Mouse (Mus musculus): ENCODE results near the gene Rbm4. TPM values are rescaled to one million over a fixed set of nuclear protein-coding genes. Genes with fewer than 3 reads are reported as not detected.

The Rbm4 gene
- 10 to 100 TPM; 47.2 to 53.7 TPM for polyA plus RNA-seq (2017; shearing (Covaris generic))

GRCm38 (mm10) chr19:4793831-4794422 is at the start of gene Rbm4:
Gene Rbm4 (minus strand): TSS chr19:4793901.

GRCm38 (mm10) chr19:4839149-4839548 is 45.4 kb upstream of the Rbm4 start, which contains the start of the genes Ccs and Ccdc87:
Gene Ccs (minus strand): TSS chr19:4839332.
Gene Ccdc87 (plus strand): TSS chr19:4839366.

GRCm38 (mm10) chr19:4811063-4811908 is 17.6 kb upstream of the Rbm4 start, which contains the start of the genes Gm21992 and Rbm14:
Gene Gm21992 (minus strand): TSS chr19:4811612.
Gene Rbm14 (minus strand): TSS chr19:4811634.

GRCm38 (mm10) chr19:4756193-4756911 is 37.3 kb downstream of the Rbm4 start, which contains the start of gene Rbm4b:
Gene Rbm4b (plus strand): TSS chr19:4756497.

Other genes starting within 250 kb of the Rbm4 start
- gene Lrfn4, start 178.2 kb downstream of the Rbm4 start, polyA plus RNA-seq (2017; shearing (Covaris generic)) = 1 to 10 TPM in 1 of 2 experiments, under 1 TPM in 1; 0.42 to 1.0 TPM
- 10 to 100 TPM; 55.2 to 61.6 TPM for gene Rce1, start 168.3 kb downstream of the Rbm4 start, polyA plus RNA-seq (2017; shearing (Covaris generic))
- under 1 TPM in 1 of 2 experiments, not detected in 1; 0.74 TPM for gene Gm960, start 95.2 kb downstream of the Rbm4 start, polyA plus RNA-seq (2017; shearing (Covaris generic))
- under 1 TPM; 0.18 to 0.80 TPM for gene Sptbn2, start 82.7 kb downstream of the Rbm4 start, polyA plus RNA-seq (2017; shearing (Covaris generic))
- 10 to 100 TPM; 35.8 TPM for gene Rbm4b, start 37.4 kb downstream of the Rbm4 start, polyA plus RNA-seq (2017; shearing (Covaris generic))
- gene Gm21992, start 17.7 kb upstream of the Rbm4 start, polyA plus RNA-seq (2017; shearing (Covaris generic)) = 10 to 100 TPM; 24.6 to 37.9 TPM
- gene Rbm14, start 17.7 kb upstream of the Rbm4 start, polyA plus RNA-seq (2017; shearing (Covaris generic)) = 10 to 100 TPM; 37.0 to 61.2 TPM
- 100 to 1,000 TPM; 132 to 164 TPM for gene Ccs, start 45.4 kb upstream of the Rbm4 start, polyA plus RNA-seq (2017; shearing (Covaris generic))
- under 1 TPM; 0.05 to 0.41 TPM for gene Ccdc87, start 45.5 kb upstream of the Rbm4 start, polyA plus RNA-seq (2017; shearing (Covaris generic))
- 1 to 10 TPM; 3.3 to 6.6 TPM for gene Ctsf, start 61.2 kb upstream of the Rbm4 start, polyA plus RNA-seq (2017; shearing (Covaris generic))
- under 1 TPM; 0.06 to 0.35 TPM for gene Actn3, start 84.0 kb upstream of the Rbm4 start, polyA plus RNA-seq (2017; shearing (Covaris generic))
- 10 to 100 TPM in 1 of 2 experiments, 1 to 10 TPM in 1; 6.8 to 12.0 TPM for gene Zdhhc24, start 84.8 kb upstream of the Rbm4 start, polyA plus RNA-seq (2017; shearing (Covaris generic))
- under 1 TPM; 0.44 to 0.49 TPM for gene Bbs1, start 112.7 kb upstream of the Rbm4 start, polyA plus RNA-seq (2017; shearing (Covaris generic))
- 100 to 1,000 TPM in 1 of 2 experiments, 10 to 100 TPM in 1; 85.9 to 129 TPM for gene Dpp3, start 134.4 kb upstream of the Rbm4 start, polyA plus RNA-seq (2017; shearing (Covaris generic))
- gene Peli3, start 149.2 kb upstream of the Rbm4 start, polyA plus RNA-seq (2017; shearing (Covaris generic)) = under 1 TPM; 0.35 to 0.90 TPM
- 10 to 100 TPM; 51.3 to 68.1 TPM for gene Mrpl11, start 168.2 kb upstream of the Rbm4 start, polyA plus RNA-seq (2017; shearing (Covaris generic))
- under 1 TPM in 1 of 2 experiments, not detected in 1; 0.85 TPM for gene Npas4, start 196.4 kb upstream of the Rbm4 start, polyA plus RNA-seq (2017; shearing (Covaris generic))
- 1 to 10 TPM; 1.7 to 2.1 TPM for gene Slc29a2, start 230.0 kb upstream of the Rbm4 start, polyA plus RNA-seq (2017; shearing (Covaris generic))
- gene B4gat1, start 244.9 kb upstream of the Rbm4 start, polyA plus RNA-seq (2017; shearing (Covaris generic)) = 10 to 100 TPM; 12.0 to 16.9 TPM
- gene AC124502.3, start 245.0 kb upstream of the Rbm4 start, polyA plus RNA-seq (2017; shearing (Covaris generic)) = under 1 TPM; 0.57 to 0.63 TPM
- gene Brms1, start 247.5 kb upstream of the Rbm4 start, polyA plus RNA-seq (2017; shearing (Covaris generic)) = 10 to 100 TPM; 79.6 to 86.4 TPM

All from activated CD4-positive, CD25-positive, alpha-beta regulatory T cell (primary cell).